Mouse (Mus musculus) limb, embryonic 11.5 days (tissue): Measurements from ENCODE around the gene Klf5. TPM values are rescaled to one million over a fixed set of nuclear protein-coding genes. Genes with fewer than 3 reads are reported as not detected.
A peak's percentile ranks its signal among the peaks of the same experiment; 100 is the strongest.

Experiments used
- ATAC-seq: fragments of 200-750 bp; cut with Nextera tagmentation; 2 replicates; pipeline ENCODE4 v1.8.0; 2017; ENCODE audit warnings: low read depth; ENCODE audit not compliant: insufficient number of reproducible peaks, low FRiP score, low TSS enrichment
- DNase-seq: peaks from one replicate; pipeline ENCODE4 v3.0.0-alpha.2; 2015; ENCODE audit warnings: low spot score
- H3K27ac ChIP-seq: fragments of 300-500 bp; sonication (generic); replicated peaks from 2 replicates; pipeline ENCODE4 v1.5.1; 2014; ENCODE audit warnings: low read depth, mild to moderate bottlenecking, low read length
- H3K27me3 ChIP-seq: fragments of 300-500 bp; sonication (generic); 2 replicates; pipeline ENCODE4 v1.6.1; 2014; ENCODE audit warnings: mild to moderate bottlenecking, low read length, mixed read lengths; ENCODE audit not compliant: control insufficient read depth, insufficient read depth
- H3K36me3 ChIP-seq: fragments of 300-500 bp; sonication (generic); 2 replicates; pipeline ENCODE4 v1.6.1; 2014; ENCODE audit warnings: mild to moderate bottlenecking, low read length, moderate library complexity, mixed read lengths; ENCODE audit not compliant: control insufficient read depth, insufficient read depth
- H3K4me1 ChIP-seq: fragments of 300-500 bp; sonication (generic); 2 replicates; pipeline ENCODE4 v1.6.1; 2014; ENCODE audit warnings: low read length, mixed read lengths; ENCODE audit not compliant: control insufficient read depth, insufficient read depth
- H3K4me2 ChIP-seq: fragments of 300-500 bp; sonication (generic); 2 replicates; pipeline ENCODE4 v1.6.1; 2014; ENCODE audit warnings: low read depth, mild to moderate bottlenecking, moderate library complexity; ENCODE audit not compliant: severe bottlenecking
- H3K4me3 ChIP-seq: fragments of 300-500 bp; sonication (generic); 2 replicates; pipeline ENCODE4 v1.5.1; 2014; ENCODE audit warnings: low read depth, low read length
- H3K9ac ChIP-seq: fragments of 300-500 bp; sonication (generic); 2 replicates; pipeline ENCODE4 v1.6.1; 2014; ENCODE audit warnings: mild to moderate bottlenecking, low read length
- H3K9me3 ChIP-seq: fragments of 300-500 bp; sonication (generic); 2 replicates; pipeline ENCODE4 v1.6.1; 2016; ENCODE audit warnings: low read length; ENCODE audit not compliant: control insufficient read depth
- WGBS: fragments of 180-500 bp; shearing (Covaris S2); extraction: QIAGEN DNeasy Blood & Tissue Kit; methylation state at CpG from one replicate; pipeline ENCODE4 v1.1.7; 2014; 5-methylcytosine and 5-hydroxymethylcytosine counted together
- polyA plus RNA-seq: library from polyadenylated mRNA; unstranded; fragments of >200 nt; fragmentation: Nextera tagmentation; extraction: Ambion mirVana; gene quantifications from 2 replicates; pipeline ENCODE4 v1.2.1, GENCODE M21; 2014

The Klf5 gene
- polyA plus RNA-seq, 1 experiment from 2014 or later = 3.9 TPM

DNA sequence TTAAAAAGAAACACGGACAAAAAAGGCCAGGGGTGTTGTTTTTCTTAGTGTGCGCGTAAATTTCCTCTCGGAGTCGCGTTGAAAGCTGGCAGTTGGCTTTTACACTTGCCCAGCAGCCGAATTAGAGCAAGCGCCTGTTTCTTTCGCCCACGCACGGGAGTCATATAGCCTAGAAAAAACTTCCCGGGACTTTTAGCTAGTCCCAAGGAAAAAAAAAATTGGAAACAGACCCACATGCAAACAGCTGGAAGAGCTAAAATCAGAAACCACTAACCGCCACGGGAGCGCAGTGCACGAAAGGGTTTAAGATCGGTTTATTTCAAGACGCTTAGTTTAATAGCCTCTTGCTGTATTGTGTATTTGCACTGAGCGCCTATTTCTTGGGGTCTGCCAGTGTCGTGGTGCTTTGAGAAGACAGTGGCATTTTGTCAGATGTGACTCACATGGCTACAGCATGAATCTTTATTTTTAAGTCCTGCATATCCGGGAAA, 1.3 kb downstream of the Klf5 start:
- 3% methylated on average over 21 of the region's 21 CpGs for WGBS
- peak overlapping the region; percentile 93 for H3K4me2 ChIP-seq
- peaks cover 4% of the 10 kb centered on the region; the same call in 1 of the 2 replicates for H3K27me3 ChIP-seq
- DNase-seq (peak; percentile 51), ATAC-seq (no peak)
- H3K9me3 ChIP-seq = no peaks in the 10 kb centered on the region
- H3K9ac ChIP-seq = 0 out of 2 replicates have a peak overlapping the region, but pooled peaks have one; percentile 55
- no peaks in the 10 kb centered on the region for H3K36me3 ChIP-seq
- no peak overlapping the region for H3K27ac ChIP-seq
- peak overlapping the region; percentile 65 for H3K4me3 ChIP-seq
- no peaks in the 10 kb centered on the region for H3K4me1 ChIP-seq

DNA sequence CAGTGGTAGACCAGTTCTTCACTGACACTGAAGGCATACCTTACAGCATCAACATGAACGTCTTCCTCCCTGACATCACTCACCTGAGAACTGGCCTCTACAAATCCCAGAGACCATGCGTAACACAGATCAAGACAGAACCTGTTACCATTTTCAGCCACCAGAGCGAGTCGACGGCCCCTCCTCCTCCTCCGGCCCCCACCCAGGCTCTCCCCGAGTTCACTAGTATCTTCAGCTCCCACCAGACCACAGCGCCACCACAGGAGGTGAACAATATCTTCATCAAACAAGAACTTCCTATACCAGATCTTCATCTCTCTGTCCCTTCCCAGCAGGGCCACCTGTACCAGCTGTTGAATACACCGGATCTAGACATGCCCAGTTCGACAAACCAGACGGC, 3.0 kb downstream of the Klf5 start:
- Histone ChIP-seq H3K4me2 (no peak overlapping the region), H3K27ac (no peak overlapping the region), H3K9me3 (no peaks in the 10 kb centered on the region), H3K27me3 (peaks cover 4% of the 10 kb centered on the region; the same call in 1 of the 2 replicates), H3K9ac (no peak overlapping the region), H3K4me3 (no peak overlapping the region), H3K36me3 (no peaks in the 10 kb centered on the region), H3K4me1 (0 out of 2 replicates have a peak, but pooled peaks cover 3% of the 10 kb centered on the region)
- 67% methylated on average over 11 of the region's 11 CpGs for WGBS
- no peak for DNase-seq
- ATAC-seq = no peak

DNA sequence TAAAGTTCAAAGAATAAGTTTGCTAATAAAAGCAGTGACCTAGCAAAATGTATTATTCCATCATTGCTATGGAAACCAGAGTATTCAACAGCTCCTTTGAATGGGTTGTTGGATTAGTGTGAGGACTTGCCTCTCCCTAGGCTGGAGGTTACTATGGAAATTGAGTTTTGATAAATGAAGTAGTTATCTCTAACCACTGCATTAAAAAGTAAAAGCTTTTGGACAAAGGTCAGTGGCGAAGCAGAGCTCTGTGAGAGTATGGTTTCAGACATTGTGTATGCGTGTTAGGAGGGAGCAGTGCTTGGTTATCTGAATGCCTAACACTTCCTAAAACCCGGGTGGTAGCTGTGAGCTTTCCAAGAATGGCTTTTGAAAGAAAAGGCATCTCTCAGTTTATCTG, 5.9 kb downstream of the Klf5 start:
- Histone ChIP-seq H3K36me3 (no peaks in the 10 kb centered on the region), H3K4me3 (no peak overlapping the region), H3K27me3 (peaks cover 4% of the 10 kb centered on the region; the same call in 1 of the 2 replicates), H3K27ac (no peak overlapping the region), H3K4me1 (0 out of 2 replicates have a peak, but pooled peaks cover 3% of the 10 kb centered on the region), H3K4me2 (no peak overlapping the region), H3K9ac (no peak overlapping the region), H3K9me3 (no peaks in the 10 kb centered on the region)
- 87% methylated on average over 3 of the region's 3 CpGs for whole genome bisulfite sequencing
- no peak for DNase-seq
- no peak for ATAC-seq

DNA sequence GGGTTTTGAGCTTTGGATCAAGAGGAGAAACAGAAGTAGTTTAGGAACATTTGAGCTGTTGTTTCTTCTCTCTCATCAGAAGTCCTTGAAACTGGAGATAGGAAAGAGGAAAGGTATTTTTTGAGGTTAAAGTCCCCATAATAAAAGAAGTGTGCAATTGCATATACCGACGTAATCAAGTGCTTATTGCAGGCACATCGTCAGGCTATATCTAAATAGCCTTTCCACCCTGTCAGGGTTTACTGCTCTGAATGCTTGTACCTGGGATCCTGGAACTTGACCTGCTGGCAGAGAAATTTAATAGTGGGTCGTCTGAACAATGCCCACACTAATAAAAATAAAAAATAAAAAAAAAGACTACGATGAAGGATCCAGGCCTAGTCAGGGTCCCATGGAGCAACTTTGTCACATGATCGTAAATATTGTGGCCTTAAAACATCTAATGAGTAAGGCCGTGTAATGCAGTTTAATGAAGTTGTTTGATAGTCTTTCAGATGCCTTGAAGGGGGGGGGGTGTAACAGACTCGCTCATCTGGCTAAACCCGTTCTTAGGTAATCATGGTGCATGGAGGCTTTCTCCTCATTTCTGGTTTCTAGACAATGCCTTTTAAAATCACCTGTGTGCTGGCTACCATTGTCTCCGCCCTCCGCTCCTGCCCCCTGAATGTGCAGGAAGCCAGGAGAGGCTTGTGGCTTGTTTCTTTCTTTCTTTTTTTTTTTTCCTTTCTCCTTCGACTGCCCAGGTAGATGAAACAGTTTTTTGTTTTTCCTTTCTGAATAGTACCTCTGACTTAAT, 6.7 kb downstream of the Klf5 start:
- no peaks in the 10 kb centered on the region for H3K36me3 ChIP-seq
- no peak for ATAC-seq
- no peak overlapping the region for H3K4me2 ChIP-seq
- 60% methylated on average over 12 of the region's 12 CpGs for WGBS
- H3K27me3 ChIP-seq = peaks cover 4% of the 10 kb centered on the region; the same call in 1 of the 2 replicates
- H3K4me1 ChIP-seq = 0 out of 2 replicates have a peak, but pooled peaks cover 3% of the 10 kb centered on the region
- DNase-seq = no peak
- H3K4me3 ChIP-seq = no peak overlapping the region
- H3K27ac ChIP-seq = no peak overlapping the region
- no peaks in the 10 kb centered on the region for H3K9me3 ChIP-seq
- H3K9ac ChIP-seq = no peak overlapping the region

DNA sequence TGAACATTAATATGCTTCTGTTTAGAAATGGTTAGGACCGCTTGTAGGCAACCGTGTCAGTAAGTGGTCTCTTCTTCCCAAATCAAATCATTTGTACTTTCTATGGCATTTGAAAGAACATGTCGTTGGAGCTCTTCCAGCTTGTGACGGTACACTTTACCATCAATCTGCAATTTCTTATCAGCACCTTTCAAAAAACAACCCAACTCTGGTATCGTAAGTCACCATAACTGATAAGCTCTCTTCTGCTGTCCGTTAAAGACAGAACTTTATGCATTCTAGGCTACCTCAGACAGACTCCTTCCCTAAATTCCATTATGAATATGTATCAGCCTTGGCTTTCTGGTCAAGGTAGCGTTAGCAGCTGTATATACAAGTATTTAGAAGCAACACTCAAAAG, 7.9 kb downstream of the Klf5 start:
- no peak overlapping the region for H3K9ac ChIP-seq
- H3K27ac ChIP-seq = no peak overlapping the region
- ATAC-seq (no peak), DNase-seq (no peak)
- H3K4me2 ChIP-seq = no peak overlapping the region
- H3K36me3 ChIP-seq = no peaks in the 10 kb centered on the region
- WGBS = 93% methylated on average over 7 of the region's 7 CpGs
- no peaks in the 10 kb centered on the region for H3K27me3 ChIP-seq
- H3K4me3 ChIP-seq = no peak overlapping the region
- H3K4me1 ChIP-seq = 0 out of 2 replicates have a peak, but pooled peaks cover 3% of the 10 kb centered on the region
- H3K9me3 ChIP-seq = no peaks in the 10 kb centered on the region

DNA sequence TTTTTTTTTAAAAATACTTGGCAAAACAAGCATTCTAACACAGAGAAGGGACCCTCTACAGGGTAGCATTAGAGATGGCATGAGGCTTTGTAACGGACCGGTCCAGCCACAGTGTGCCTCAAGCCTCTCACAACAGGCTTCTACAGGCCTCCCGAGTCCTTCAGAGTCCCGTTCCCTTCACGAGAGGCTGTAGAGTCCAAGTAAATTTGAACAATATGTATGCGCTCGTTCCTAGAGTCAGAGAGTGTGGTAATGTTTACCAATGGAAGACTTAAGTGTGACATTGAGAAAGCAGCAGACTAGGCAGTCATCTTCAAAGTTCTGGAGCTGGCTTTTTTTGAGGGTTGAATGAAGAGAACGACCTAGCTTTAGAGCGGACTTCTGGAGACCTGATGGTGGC, 11.1 kb downstream of the Klf5 start:
- no peak overlapping the region for H3K9ac ChIP-seq
- H3K27ac ChIP-seq = no peak overlapping the region
- no peak overlapping the region for H3K4me3 ChIP-seq
- H3K4me2 ChIP-seq = no peak overlapping the region
- DNase-seq (no peak), ATAC-seq (no peak)
- WGBS = 87% methylated on average over 9 of the region's 9 CpGs
- H3K36me3 ChIP-seq = no peaks in the 10 kb centered on the region
- H3K9me3 ChIP-seq = no peaks in the 10 kb centered on the region
- 0 out of 2 replicates have a peak, but pooled peaks cover 3% of the 10 kb centered on the region for H3K4me1 ChIP-seq
- no peaks in the 10 kb centered on the region for H3K27me3 ChIP-seq

DNA sequence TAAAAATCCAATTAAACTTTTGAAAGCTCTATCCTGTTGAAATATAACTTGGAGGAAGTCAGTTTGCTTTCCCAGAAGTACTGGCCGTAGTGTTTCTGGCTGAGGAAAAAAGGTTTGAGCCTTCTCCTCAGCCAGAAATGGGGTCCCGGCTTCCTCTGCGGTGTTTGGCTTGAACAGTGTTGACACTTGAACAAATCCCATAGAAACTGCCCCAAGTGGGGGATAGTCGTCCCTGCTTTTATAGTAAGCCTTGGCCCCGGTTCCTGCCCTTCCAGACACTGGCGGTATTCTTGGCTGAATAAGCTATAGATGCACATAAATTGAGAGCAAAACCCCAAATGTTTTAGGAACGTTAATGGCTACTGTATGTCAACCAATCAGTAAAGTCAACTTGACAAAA, 11.9 kb downstream of the Klf5 start:
- no peak overlapping the region for H3K27ac ChIP-seq
- WGBS = 77% methylated on average over 7 of the region's 7 CpGs
- no peaks in the 10 kb centered on the region for H3K9me3 ChIP-seq
- no peak overlapping the region for H3K9ac ChIP-seq
- H3K36me3 ChIP-seq = no peaks in the 10 kb centered on the region
- H3K4me1 ChIP-seq = 0 out of 2 replicates have a peak, but pooled peaks cover 1% of the 10 kb centered on the region
- ATAC-seq (no peak), DNase-seq (no peak)
- H3K27me3 ChIP-seq = no peaks in the 10 kb centered on the region
- H3K4me3 ChIP-seq = no peak overlapping the region
- H3K4me2 ChIP-seq = no peak overlapping the region

DNA sequence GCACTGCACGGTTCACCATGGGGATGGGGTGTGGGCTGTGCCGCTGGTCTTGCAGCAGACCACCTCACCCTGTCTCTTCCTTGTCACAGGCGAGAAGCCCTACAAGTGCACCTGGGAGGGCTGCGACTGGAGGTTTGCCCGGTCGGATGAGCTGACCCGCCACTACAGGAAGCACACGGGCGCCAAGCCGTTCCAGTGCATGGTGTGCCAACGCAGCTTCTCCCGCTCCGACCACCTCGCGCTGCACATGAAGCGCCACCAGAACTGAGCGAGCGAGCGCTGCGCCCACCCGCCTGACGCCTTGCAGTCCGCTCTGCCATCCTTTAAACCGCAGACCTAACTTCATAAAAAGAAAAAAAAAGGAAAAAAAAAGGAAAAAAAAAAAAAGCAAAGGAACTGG, 14.6 kb downstream of the Klf5 start:
- ATAC-seq (no peak), DNase-seq (no peak)
- Histone ChIP-seq H3K4me3 (no peak overlapping the region), H3K36me3 (no peaks in the 10 kb centered on the region), H3K27me3 (no peaks in the 10 kb centered on the region), H3K9me3 (no peaks in the 10 kb centered on the region), H3K4me1 (no peaks in the 10 kb centered on the region), H3K27ac (no peak overlapping the region), H3K9ac (no peak overlapping the region), H3K4me2 (no peak overlapping the region)
- WGBS = 93% methylated on average over 24 of the region's 24 CpGs
